Mouse (Mus musculus) forebrain, embryonic 12.5 days (tissue): ENCODE measurements around the gene Cryga. TPM values are rescaled to one million over a fixed set of nuclear protein-coding genes. Genes with fewer than 3 reads are reported as not detected.

Source experiments
- ATAC-seq: fragments of 200-750 bp; cut with Nextera tagmentation; 2 replicates; pipeline ENCODE4 v1.8.0; 2017; ENCODE audit warnings: moderate TSS enrichment; ENCODE audit not compliant: low FRiP score
- H3K27ac ChIP-seq: fragments of 300-500 bp; sonication (generic); 2 replicates; pipeline ENCODE4 v1.5.1; 2016; ENCODE audit warnings: mild to moderate bottlenecking
- H3K27me3 ChIP-seq: fragments of 300-500 bp; sonication (generic); 2 replicates; pipeline ENCODE4 v1.6.1; 2016; ENCODE audit warnings: mild to moderate bottlenecking
- H3K36me3 ChIP-seq: fragments of 300-500 bp; sonication (generic); replicated peaks from 2 replicates; pipeline ENCODE4 v1.6.1; 2016; ENCODE audit warnings: mild to moderate bottlenecking
- H3K4me1 ChIP-seq: fragments of 300-500 bp; sonication (generic); 2 replicates; pipeline ENCODE4 v1.6.1; 2016
- H3K4me2 ChIP-seq: fragments of 300-500 bp; sonication (generic); 2 replicates; pipeline ENCODE4 v1.6.1; 2016; ENCODE audit warnings: mild to moderate bottlenecking, moderate library complexity
- H3K4me3 ChIP-seq: fragments of 300-500 bp; sonication (generic); replicated peaks from 2 replicates; pipeline ENCODE4 v1.5.1; 2016; ENCODE audit warnings: mild to moderate bottlenecking
- H3K9ac ChIP-seq: fragments of 300-500 bp; sonication (generic); 2 replicates; pipeline ENCODE4 v1.6.1; 2016; ENCODE audit warnings: mild to moderate bottlenecking
- H3K9me3 ChIP-seq: fragments of 300-500 bp; sonication (generic); 2 replicates; pipeline ENCODE4 v1.6.1; 2016
- WGBS: fragments of 180-500 bp; shearing (Covaris S2); methylation state at CpG from one replicate; pipeline ENCODE4 v1.1.7; 2016; 5-methylcytosine and 5-hydroxymethylcytosine counted together
- polyA plus RNA-seq: library from polyadenylated mRNA; unstranded; fragments of >200 nt; fragmentation: Nextera tagmentation; extraction: Ambion mirVana; gene quantifications from 2 replicates; pipeline ENCODE4 v1.2.1, GENCODE M21; 2016

Cryga gene
- polyA plus RNA-seq, 1 experiment from 2014 or later: 0.33 TPM

- Histone ChIP-seq H3K9ac (no peak overlapping the region), H3K36me3 (no peaks in the 10 kb centered on the region), H3K4me2 (no peak overlapping the region), H3K4me1 (peaks cover 3% of the 10 kb centered on the region), H3K4me3 (no peak overlapping the region), H3K27ac (no peak overlapping the region), H3K27me3 (no peaks in the 10 kb centered on the region), H3K9me3 (no peaks in the 10 kb centered on the region)
- 80% methylated on average over 8 of the region's 8 CpGs for WGBS
- ATAC-seq: no peak
Observed at GRCm38 (mm10) chr1:65118150-65118913, 15.2 kb upstream of the Cryga start.

GRCm38 (mm10) chr1:65113536-65114172, 10.5 kb upstream of the Cryga start:
- H3K4me1 ChIP-seq: no peaks in the 10 kb centered on the region
- no peak overlapping the region for H3K4me2 ChIP-seq
- H3K4me3 ChIP-seq: no peak overlapping the region
- 92% methylated on average over 5 of the region's 5 CpGs for WGBS
- ATAC-seq: no peak
- H3K9ac ChIP-seq: no peak overlapping the region
- no peak overlapping the region for H3K27ac ChIP-seq
- H3K36me3 ChIP-seq: no peaks in the 10 kb centered on the region
- no peaks in the 10 kb centered on the region for H3K27me3 ChIP-seq
- H3K9me3 ChIP-seq: no peaks in the 10 kb centered on the region

GRCm38 (mm10) chr1:65112807-65113196, 9.6 kb upstream of the Cryga start:
- Histone ChIP-seq H3K4me1 (no peaks in the 10 kb centered on the region), H3K27ac (no peak overlapping the region), H3K4me3 (no peak overlapping the region), H3K4me2 (peak overlapping the region; percentile 10; the same call in 1 of the 2 replicates), H3K36me3 (no peaks in the 10 kb centered on the region), H3K9me3 (no peaks in the 10 kb centered on the region), H3K27me3 (no peaks in the 10 kb centered on the region), H3K9ac (no peak overlapping the region)
- 76% methylated on average over 14 of the region's 14 CpGs for WGBS
- no peak for ATAC-seq

- Histone ChIP-seq H3K4me1 (no peaks in the 10 kb centered on the region), H3K36me3 (no peaks in the 10 kb centered on the region), H3K27me3 (no peaks in the 10 kb centered on the region), H3K27ac (no peak overlapping the region), H3K4me2 (peak overlapping the region; percentile 10; the same call in 1 of the 2 replicates), H3K9ac (no peak overlapping the region), H3K4me3 (no peak overlapping the region), H3K9me3 (no peaks in the 10 kb centered on the region)
- ATAC-seq: 0 out of 2 replicates have a peak, but pooled peaks have one; percentile 58
- WGBS: 14% methylated on average over 8 of the region's 8 CpGs
Observed at GRCm38 (mm10) chr1:65112031-65112806, 9.0 kb upstream of the Cryga start.

- H3K4me3 ChIP-seq: no peak overlapping the region
- ATAC-seq: no peak
- H3K27ac ChIP-seq: no peak overlapping the region
- H3K9ac ChIP-seq: no peak overlapping the region
- no peaks in the 10 kb centered on the region for H3K36me3 ChIP-seq
- WGBS: 83% methylated on average over 25 of the region's 25 CpGs
- no peaks in the 10 kb centered on the region for H3K4me1 ChIP-seq
- H3K9me3 ChIP-seq: no peaks in the 10 kb centered on the region
- H3K27me3 ChIP-seq: no peaks in the 10 kb centered on the region
- H3K4me2 ChIP-seq: no peak overlapping the region
Observed at GRCm38 (mm10) chr1:65109756-65110435, 6.7 kb upstream of the Cryga start.

GRCm38 (mm10) chr1:65109196-65109595, 6.0 kb upstream of the Cryga start:
- Histone ChIP-seq H3K27ac (no peak overlapping the region), H3K4me1 (no peaks in the 10 kb centered on the region), H3K27me3 (no peaks in the 10 kb centered on the region), H3K36me3 (no peaks in the 10 kb centered on the region), H3K9me3 (no peaks in the 10 kb centered on the region), H3K4me2 (no peak overlapping the region), H3K9ac (no peak overlapping the region), H3K4me3 (no peak overlapping the region)
- no peak for ATAC-seq
- WGBS: 95% methylated on average over 8 of the region's 8 CpGs

- ATAC-seq: no peak
- WGBS: 91% methylated on average over 10 of the region's 10 CpGs
- Histone ChIP-seq H3K9me3 (no peaks in the 10 kb centered on the region), H3K4me3 (no peak overlapping the region), H3K9ac (no peak overlapping the region), H3K27me3 (no peaks in the 10 kb centered on the region), H3K4me2 (no peak overlapping the region), H3K4me1 (no peaks in the 10 kb centered on the region), H3K36me3 (no peaks in the 10 kb centered on the region), H3K27ac (no peak overlapping the region)
Observed at GRCm38 (mm10) chr1:65107654-65108279, 4.6 kb upstream of the Cryga start.

GRCm38 (mm10) chr1:65096953-65097352, 6.2 kb downstream of the Cryga start:
- no peak for ATAC-seq
- no peak overlapping the region for H3K4me3 ChIP-seq
- H3K4me1 ChIP-seq: no peaks in the 10 kb centered on the region
- H3K9ac ChIP-seq: no peak overlapping the region
- H3K4me2 ChIP-seq: no peak overlapping the region
- H3K27me3 ChIP-seq: no peaks in the 10 kb centered on the region
- no peaks in the 10 kb centered on the region for H3K9me3 ChIP-seq
- H3K36me3 ChIP-seq: no peaks in the 10 kb centered on the region
- 86% methylated on average over 3 of the region's 3 CpGs for WGBS
- no peak overlapping the region for H3K27ac ChIP-seq

- Histone ChIP-seq H3K9me3 (no peaks in the 10 kb centered on the region), H3K36me3 (no peaks in the 10 kb centered on the region), H3K4me1 (no peaks in the 10 kb centered on the region), H3K4me2 (no peak overlapping the region), H3K4me3 (no peak overlapping the region), H3K27ac (no peak overlapping the region), H3K27me3 (no peaks in the 10 kb centered on the region), H3K9ac (no peak overlapping the region)
- 90% methylated on average over 3 of the region's 3 CpGs for WGBS
- no peak for ATAC-seq
Observed at GRCm38 (mm10) chr1:65091566-65091965, 11.6 kb downstream of the Cryga start.

GRCm38 (mm10) chr1:65090370-65090769, 12.8 kb downstream of the Cryga start:
- H3K4me3 ChIP-seq: no peak overlapping the region
- no peak for ATAC-seq

GRCm38 (mm10) chr1:65088567-65089356, 14.4 kb downstream of the Cryga start:
- no peak for ATAC-seq
- Histone ChIP-seq H3K36me3 (no peaks in the 10 kb centered on the region), H3K9ac (no peak overlapping the region)

More at GRCm38 (mm10) chr1:65090370-65090769, 12.8 kb downstream of the Cryga start:
- H3K27ac ChIP-seq: no peak overlapping the region
- 79% methylated on average over 2 of the region's 2 CpGs for WGBS
- H3K4me2 ChIP-seq: no peak overlapping the region
- no peaks in the 10 kb centered on the region for H3K9me3 ChIP-seq
- H3K27me3 ChIP-seq: no peaks in the 10 kb centered on the region
- H3K4me1 ChIP-seq: no peaks in the 10 kb centered on the region
- no peaks in the 10 kb centered on the region for H3K36me3 ChIP-seq
- no peak overlapping the region for H3K9ac ChIP-seq

More at GRCm38 (mm10) chr1:65088567-65089356, 14.4 kb downstream of the Cryga start:
- Histone ChIP-seq H3K4me2 (no peak overlapping the region), H3K27me3 (no peaks in the 10 kb centered on the region), H3K27ac (no peak overlapping the region), H3K4me3 (no peak overlapping the region), H3K4me1 (no peaks in the 10 kb centered on the region), H3K9me3 (no peaks in the 10 kb centered on the region)
- 84% methylated on average over 6 of the region's 6 CpGs for WGBS
